Mouse (Mus musculus) left cerebral cortex, adult 18-20 months (tissue): ENCODE measurements at regions not wholly inside any gene's neighbourhood (a gene's known extent, or its start where the extent isn't known, plus 50 kb on each side); places are given as distances from the start of the nearest gene placed in this dataset.

ENCODE experiments used
- DNase-seq, 2 experiments: peaks; one replicate each; pipeline ENCODE4 v3.0.0; 2021 to 2022; ENCODE audit warnings: low spot score in 2 of 2, mixed read lengths in 1 of 2

GRCm38 (mm10) chr2:10816374-10816773 lies 355.5 kb upstream of the Prkcq start:
- DNase-seq = no peak

GRCm38 (mm10) chr2:10825278-10826133 lies 346.4 kb upstream of the Prkcq start:
- peak; percentile 73 to 80 for DNase-seq

GRCm38 (mm10) chr2:10826134-10826767 lies 345.7 kb upstream of the Prkcq start:
- DNase-seq = no peak

GRCm38 (mm10) chr2:10839976-10840375 lies 331.9 kb upstream of the Prkcq start:
- DNase-seq = no peak

GRCm38 (mm10) chr2:10861654-10862292 lies 310.1 kb upstream of the Prkcq start:
- no peak for DNase-seq

- DNase-seq = no peak
Observed at GRCm38 (mm10) chr2:10864451-10864850, 307.5 kb upstream of the Prkcq start.

GRCm38 (mm10) chr2:10874303-10874702 lies 297.6 kb upstream of the Prkcq start:
- DNase-seq = peak; percentile 34 to 56

GRCm38 (mm10) chr2:10901926-10902325 lies 270.0 kb upstream of the Prkcq start:
- no peak for DNase-seq

- DNase-seq = no peak
Observed at GRCm38 (mm10) chr2:10919955-10920354, 252.0 kb upstream of the Prkcq start.

GRCm38 (mm10) chr2:10920686-10921485 lies 251.0 kb upstream of the Prkcq start:
- DNase-seq = no peak

- peak in 1 of 2 experiments; percentile 19 for DNase-seq
Observed at GRCm38 (mm10) chr2:10921486-10922450, 250.1 kb upstream of the Prkcq start.

- DNase-seq = no peak
Observed at GRCm38 (mm10) chr2:10923984-10924383, 247.9 kb upstream of the Prkcq start.

GRCm38 (mm10) chr2:10925361-10925760 lies 246.5 kb upstream of the Prkcq start:
- DNase-seq = no peak

GRCm38 (mm10) chr2:10937405-10937804 lies 234.5 kb upstream of the Prkcq start:
- DNase-seq = no peak

- DNase-seq = no peak
Observed at GRCm38 (mm10) chr2:10965224-10965623, 206.7 kb upstream of the Prkcq start.

- no peak for DNase-seq
Observed at GRCm38 (mm10) chr2:10966891-10967290, 205.0 kb upstream of the Prkcq start.

- no peak for DNase-seq
Observed at GRCm38 (mm10) chr2:10969111-10969689, 202.7 kb upstream of the Prkcq start.

- DNase-seq = no peak
Observed at GRCm38 (mm10) chr2:10972051-10972450, 199.9 kb upstream of the Prkcq start.

GRCm38 (mm10) chr2:10978772-10979171 lies 193.1 kb upstream of the Prkcq start:
- no peak for DNase-seq

GRCm38 (mm10) chr2:10986101-10986500 lies 185.8 kb upstream of the Prkcq start:
- DNase-seq = no peak
